Mouse (Mus musculus): ENCODE results near the gene Dock10. TPM values are rescaled to one million over a fixed set of nuclear protein-coding genes. Genes with fewer than 3 reads are reported as not detected.

Gene Dock10
- polyA plus RNA-seq, 1 experiment from 2014 or later, result 3.2 TPM

- Histone ChIP-seq H3K4me3 (replicated peaks; ENCODE audit: low read length) (no peak overlapping the region), H3K9me3 (ENCODE audit: control insufficient read depth, low read length) (no peaks in the 10 kb centered on the region), H3K4me2 (ENCODE audit: low read length) (no peak overlapping the region), H3K4me1 (replicated peaks; ENCODE audit: control insufficient read depth, insufficient read depth, low read length) (no peaks in the 10 kb centered on the region), H3K27me3 (replicated peaks; ENCODE audit: control insufficient read depth, insufficient read depth, low read length) (no peaks in the 10 kb centered on the region), H3K27ac (ENCODE audit: low read length) (no peak overlapping the region), H3K9ac (replicated peaks; ENCODE audit: low read depth, low read length) (no peak overlapping the region), H3K36me3 (ENCODE audit: control insufficient read depth, insufficient read depth) (no peaks in the 10 kb centered on the region)
- peak; percentile 59 for ATAC-seq
- 66% methylated on average over 1 of the region's 1 CpGs for WGBS
These were observed 104.2 kb downstream of the Dock10 start for GRCm38 (mm10) chr1:80654177-80654576.

- Histone ChIP-seq H3K9me3 (ENCODE audit: control insufficient read depth, low read length) (no peaks in the 10 kb centered on the region), H3K27ac (ENCODE audit: low read length) (no peak overlapping the region), H3K4me2 (ENCODE audit: low read length) (no peak overlapping the region), H3K27me3 (replicated peaks; ENCODE audit: control insufficient read depth, insufficient read depth, low read length) (no peaks in the 10 kb centered on the region), H3K4me3 (replicated peaks; ENCODE audit: low read length) (no peak overlapping the region), H3K9ac (replicated peaks; ENCODE audit: low read depth, low read length) (no peak overlapping the region), H3K36me3 (ENCODE audit: control insufficient read depth, insufficient read depth) (no peaks in the 10 kb centered on the region), H3K4me1 (replicated peaks; ENCODE audit: control insufficient read depth, insufficient read depth, low read length) (no peaks in the 10 kb centered on the region)
- ATAC-seq, result no peak
These were observed 105.5 kb downstream of the Dock10 start for GRCm38 (mm10) chr1:80652803-80653202.

GRCm38 (mm10) chr1:80652083-80652482, 106.2 kb downstream of the Dock10 start:
- WGBS, result 67% methylated on average over 2 of the region's 2 CpGs
- ATAC-seq, result no peak
- Histone ChIP-seq H3K4me2 (ENCODE audit: low read length) (no peak overlapping the region), H3K27me3 (replicated peaks; ENCODE audit: control insufficient read depth, insufficient read depth, low read length) (no peaks in the 10 kb centered on the region), H3K9me3 (ENCODE audit: control insufficient read depth, low read length) (no peaks in the 10 kb centered on the region), H3K4me1 (replicated peaks; ENCODE audit: control insufficient read depth, insufficient read depth, low read length) (no peaks in the 10 kb centered on the region), H3K27ac (ENCODE audit: low read length) (no peak overlapping the region), H3K36me3 (ENCODE audit: control insufficient read depth, insufficient read depth) (no peaks in the 10 kb centered on the region), H3K4me3 (replicated peaks; ENCODE audit: low read length) (no peak overlapping the region), H3K9ac (replicated peaks; ENCODE audit: low read depth, low read length) (no peak overlapping the region)

- WGBS, result 87% methylated on average over 3 of the region's 3 CpGs
- no peaks in the 10 kb centered on the region for H3K4me1 ChIP-seq (replicated peaks; ENCODE audit: control insufficient read depth, insufficient read depth, low read length)
- H3K27ac ChIP-seq (ENCODE audit: low read length), result no peak overlapping the region
- no peak for ATAC-seq
- no peak overlapping the region for H3K4me3 ChIP-seq (replicated peaks; ENCODE audit: low read length)
- no peaks in the 10 kb centered on the region for H3K36me3 ChIP-seq (ENCODE audit: control insufficient read depth, insufficient read depth)
- H3K4me2 ChIP-seq (ENCODE audit: low read length), result no peak overlapping the region
- no peaks in the 10 kb centered on the region for H3K27me3 ChIP-seq (replicated peaks; ENCODE audit: control insufficient read depth, insufficient read depth, low read length)
- H3K9me3 ChIP-seq (ENCODE audit: control insufficient read depth, low read length), result no peaks in the 10 kb centered on the region
- no peak overlapping the region for H3K9ac ChIP-seq (replicated peaks; ENCODE audit: low read depth, low read length)
These were observed 111.7 kb downstream of the Dock10 start for GRCm38 (mm10) chr1:80646602-80647001.

- Histone ChIP-seq H3K4me2 (ENCODE audit: low read length) (no peak overlapping the region), H3K4me1 (replicated peaks; ENCODE audit: control insufficient read depth, insufficient read depth, low read length) (no peaks in the 10 kb centered on the region), H3K9me3 (ENCODE audit: control insufficient read depth, low read length) (no peaks in the 10 kb centered on the region), H3K36me3 (ENCODE audit: control insufficient read depth, insufficient read depth) (no peaks in the 10 kb centered on the region), H3K4me3 (replicated peaks; ENCODE audit: low read length) (no peak overlapping the region), H3K27me3 (replicated peaks; ENCODE audit: control insufficient read depth, insufficient read depth, low read length) (no peaks in the 10 kb centered on the region), H3K9ac (replicated peaks; ENCODE audit: low read depth, low read length) (no peak overlapping the region), H3K27ac (ENCODE audit: low read length) (no peak overlapping the region)
- WGBS, result 85% methylated on average over 4 of the region's 4 CpGs
- no peak for ATAC-seq
These were observed 114.4 kb downstream of the Dock10 start for GRCm38 (mm10) chr1:80643866-80644451.

GRCm38 (mm10) chr1:80641832-80642231, 116.5 kb downstream of the Dock10 start:
- Histone ChIP-seq H3K36me3 (ENCODE audit: control insufficient read depth, insufficient read depth) (no peaks in the 10 kb centered on the region), H3K27me3 (replicated peaks; ENCODE audit: control insufficient read depth, insufficient read depth, low read length) (no peaks in the 10 kb centered on the region), H3K27ac (ENCODE audit: low read length) (no peak overlapping the region), H3K9ac (replicated peaks; ENCODE audit: low read depth, low read length) (no peak overlapping the region), H3K4me2 (ENCODE audit: low read length) (no peak overlapping the region), H3K4me1 (replicated peaks; ENCODE audit: control insufficient read depth, insufficient read depth, low read length) (no peaks in the 10 kb centered on the region), H3K9me3 (ENCODE audit: control insufficient read depth, low read length) (no peaks in the 10 kb centered on the region), H3K4me3 (replicated peaks; ENCODE audit: low read length) (no peak overlapping the region)
- WGBS, result 78% methylated on average over 3 of the region's 3 CpGs
- ATAC-seq, result no peak

GRCm38 (mm10) chr1:80641288-80641687, 117.0 kb downstream of the Dock10 start:
- no peak overlapping the region for H3K27ac ChIP-seq (ENCODE audit: low read length)
- WGBS, result 81% methylated on average over 1 of the region's 1 CpGs
- ATAC-seq, result no peak
- H3K4me2 ChIP-seq (ENCODE audit: low read length), result no peak overlapping the region
- H3K4me1 ChIP-seq (replicated peaks; ENCODE audit: control insufficient read depth, insufficient read depth, low read length), result no peaks in the 10 kb centered on the region
- no peaks in the 10 kb centered on the region for H3K36me3 ChIP-seq (ENCODE audit: control insufficient read depth, insufficient read depth)
- H3K4me3 ChIP-seq (replicated peaks; ENCODE audit: low read length), result no peak overlapping the region
- H3K27me3 ChIP-seq (replicated peaks; ENCODE audit: control insufficient read depth, insufficient read depth, low read length), result no peaks in the 10 kb centered on the region
- no peaks in the 10 kb centered on the region for H3K9me3 ChIP-seq (ENCODE audit: control insufficient read depth, low read length)
- H3K9ac ChIP-seq (replicated peaks; ENCODE audit: low read depth, low read length), result no peak overlapping the region

- Histone ChIP-seq H3K4me2 (ENCODE audit: low read length) (no peak overlapping the region), H3K27me3 (replicated peaks; ENCODE audit: control insufficient read depth, insufficient read depth, low read length) (no peaks in the 10 kb centered on the region), H3K27ac (ENCODE audit: low read length) (no peak overlapping the region), H3K4me1 (replicated peaks; ENCODE audit: control insufficient read depth, insufficient read depth, low read length) (no peaks in the 10 kb centered on the region), H3K36me3 (ENCODE audit: control insufficient read depth, insufficient read depth) (no peaks in the 10 kb centered on the region), H3K9ac (replicated peaks; ENCODE audit: low read depth, low read length) (no peak overlapping the region), H3K9me3 (ENCODE audit: control insufficient read depth, low read length) (no peaks in the 10 kb centered on the region), H3K4me3 (replicated peaks; ENCODE audit: low read length) (no peak overlapping the region)
- 81% methylated on average over 1 of the region's 1 CpGs for WGBS
- ATAC-seq, result no peak
These were observed 118.8 kb downstream of the Dock10 start for GRCm38 (mm10) chr1:80639553-80639952.

GRCm38 (mm10) chr1:80637214-80637705, 121.1 kb downstream of the Dock10 start:
- no peak overlapping the region for H3K9ac ChIP-seq (replicated peaks; ENCODE audit: low read depth, low read length)
- H3K4me2 ChIP-seq (ENCODE audit: low read length), result no peak overlapping the region
- H3K4me1 ChIP-seq (replicated peaks; ENCODE audit: control insufficient read depth, insufficient read depth, low read length), result no peaks in the 10 kb centered on the region
- no peaks in the 10 kb centered on the region for H3K9me3 ChIP-seq (ENCODE audit: control insufficient read depth, low read length)
- 75% methylated on average over 4 of the region's 4 CpGs for WGBS
- H3K4me3 ChIP-seq (replicated peaks; ENCODE audit: low read length), result no peak overlapping the region
- 0 out of 2 replicates have a peak, but pooled peaks have one; percentile 26 for ATAC-seq
- H3K27ac ChIP-seq (ENCODE audit: low read length), result no peak overlapping the region
- H3K27me3 ChIP-seq (replicated peaks; ENCODE audit: control insufficient read depth, insufficient read depth, low read length), result no peaks in the 10 kb centered on the region
- no peaks in the 10 kb centered on the region for H3K36me3 ChIP-seq (ENCODE audit: control insufficient read depth, insufficient read depth)

- peaks cover under 1% of the 10 kb centered on the region for H3K4me1 ChIP-seq (replicated peaks; ENCODE audit: control insufficient read depth, insufficient read depth, low read length)
- no peak overlapping the region for H3K27ac ChIP-seq (ENCODE audit: low read length)
- H3K27me3 ChIP-seq (replicated peaks; ENCODE audit: control insufficient read depth, insufficient read depth, low read length), result no peaks in the 10 kb centered on the region
- H3K4me3 ChIP-seq (replicated peaks; ENCODE audit: low read length), result no peak overlapping the region
- H3K36me3 ChIP-seq (ENCODE audit: control insufficient read depth, insufficient read depth), result no peaks in the 10 kb centered on the region
- no peaks in the 10 kb centered on the region for H3K9me3 ChIP-seq (ENCODE audit: control insufficient read depth, low read length)
- no peak overlapping the region for H3K9ac ChIP-seq (replicated peaks; ENCODE audit: low read depth, low read length)
- no peak for ATAC-seq
- H3K4me2 ChIP-seq (ENCODE audit: low read length), result no peak overlapping the region
- WGBS, result 92% methylated on average over 4 of the region's 4 CpGs
These were observed 122.5 kb downstream of the Dock10 start for GRCm38 (mm10) chr1:80635825-80636224.
